Mouse (Mus musculus) heart, postnatal 14 days (tissue): ENCODE measurements around the gene Zfp185. TPM values are rescaled to one million over a fixed set of nuclear protein-coding genes. Genes with fewer than 3 reads are reported as not detected.
"Not testable (repeated sequence)": the region's sequence is repeated elsewhere in the genome, so short reads cannot be mapped to it uniquely, and the experiment has no call there.

Experiments used
- DNase-seq, 2 experiments: peaks; one replicate each; pipeline ENCODE4 v3.0.0; 2021 to 2022
- intact Hi-C: fragments of 180-260 bp; cut with DNase I; formaldehyde crosslinking; loops from one replicate; pipeline ENCODE4 v1.15.1; 2025
- microRNA-seq, 2 experiments: library from miRNA; unstranded; fragments of <30 nt; microRNA quantifications; one replicate each; pipeline ENCODE4 v1.2.0; 2021 to 2022
- total RNA-seq, 2 experiments: library from RNA; stranded (reverse); gene quantifications; 2 replicates each; pipeline ENCODE4 v1.2.3; 2021

The Zfp185 gene
- total RNA-seq, 2 experiments from 2014 or later = 1.8 to 2.1 TPM

DNA sequence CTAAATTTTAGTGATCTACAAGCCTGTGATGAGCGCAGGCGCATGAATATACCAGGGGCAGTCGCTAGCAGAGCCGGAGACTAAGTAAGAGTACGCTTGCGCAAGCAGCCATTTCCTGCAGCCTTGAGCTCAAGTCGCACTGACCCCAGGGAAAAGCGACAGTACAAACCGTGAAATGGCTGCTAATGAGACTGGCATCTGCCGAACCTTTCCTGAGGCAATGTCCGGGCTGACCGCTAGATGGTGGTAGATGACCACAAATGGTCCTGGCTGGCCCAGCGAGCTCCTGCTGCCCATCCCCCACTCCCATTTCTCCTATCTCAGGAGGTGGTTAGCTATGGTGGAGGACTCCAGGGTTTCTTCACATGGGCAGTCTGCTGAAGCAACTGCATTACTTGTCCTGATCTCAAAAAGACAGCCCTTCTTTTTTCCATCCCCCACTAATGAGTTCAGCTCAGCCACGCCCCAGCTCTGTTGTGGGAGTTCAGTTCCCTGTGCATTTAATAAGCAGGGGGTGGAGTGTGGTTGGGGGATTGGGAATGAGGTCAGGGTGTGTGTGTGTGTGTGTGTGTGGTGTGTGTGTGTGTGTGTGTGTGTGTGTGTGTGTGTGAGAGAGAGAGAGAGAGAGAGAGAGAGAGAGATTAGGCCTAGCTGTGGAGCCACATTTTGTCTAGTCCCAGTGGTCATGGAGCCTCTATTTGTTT is 66.9 kb downstream of the Zfp185 start:
- DNase-seq = peak; percentile 90 to 96
- intact Hi-C loops = loop anchor here (5.0 to 10.0 kb wide), 4 partner anchors 401 to 1358 kb away; partner anchors contain the start of gene Haus7

GRCm38 (mm10) chrX:73061528-73061927 is 74.4 kb downstream of the Zfp185 start:
- no peak for DNase-seq
- intact Hi-C loops = no loop called here

DNA sequence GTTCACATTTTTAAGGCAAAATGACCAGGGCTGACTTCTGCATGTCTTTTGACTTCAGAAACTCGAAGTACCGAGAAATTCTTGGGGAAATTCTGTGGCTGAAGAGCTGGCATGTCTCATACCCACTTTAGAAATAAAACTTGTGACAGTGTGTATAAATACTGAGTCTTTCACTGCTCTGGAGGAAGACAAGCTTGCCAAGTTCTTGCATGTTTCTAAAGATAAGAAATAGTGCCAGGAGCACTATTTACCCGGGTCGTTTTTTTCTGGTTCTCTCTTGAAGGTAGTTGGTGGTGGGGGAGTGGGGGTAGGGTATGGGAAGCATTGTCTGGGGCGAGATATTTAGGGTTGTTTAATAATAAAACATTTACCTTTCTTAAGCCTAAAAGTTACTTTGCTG is 75.2 kb downstream of the Zfp185 start:
- DNase-seq = no peak
- intact Hi-C loops = no loop called here

DNA sequence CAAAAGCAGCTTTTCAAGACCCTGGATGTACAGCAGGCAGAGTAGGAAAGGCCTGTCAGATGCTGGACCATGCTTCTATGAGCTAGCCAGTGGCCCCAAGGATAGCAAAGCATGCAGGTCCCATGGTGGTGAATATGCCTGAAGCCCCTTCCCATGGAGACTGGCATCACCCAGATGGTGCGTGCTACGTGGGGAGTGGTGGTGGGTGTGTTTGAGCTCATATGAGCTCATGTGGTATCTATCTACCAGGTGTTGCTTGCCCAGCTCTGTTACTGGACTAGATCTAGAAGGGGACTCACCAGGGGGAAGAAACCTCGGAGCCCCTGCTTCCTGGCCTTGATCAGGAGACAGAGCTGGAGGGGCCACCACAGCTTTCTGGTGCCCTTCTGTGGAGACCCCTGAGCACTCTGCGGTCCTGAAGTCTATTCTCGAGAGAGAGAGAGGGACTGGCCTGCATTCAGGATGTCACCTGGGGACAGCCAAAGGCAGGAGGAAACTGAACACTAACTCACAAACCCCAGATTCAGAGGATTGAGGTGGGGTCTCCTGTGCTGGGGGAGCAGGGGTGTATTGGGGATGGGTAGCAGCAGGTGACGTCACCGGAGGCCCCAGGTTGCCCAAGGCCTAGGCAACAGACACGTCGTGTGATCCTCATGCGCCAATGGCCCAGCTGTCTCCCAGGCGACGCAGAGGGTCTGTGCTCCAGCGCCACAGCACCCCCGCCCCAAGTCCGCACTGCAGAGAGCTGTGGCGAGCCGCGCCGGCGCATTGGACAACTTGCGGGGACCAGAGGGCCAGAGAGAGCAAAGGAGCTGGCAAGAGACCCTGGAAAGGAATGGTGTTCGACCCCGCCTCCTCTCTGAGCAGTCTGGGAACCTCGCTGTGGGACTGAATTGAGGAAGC is 76.6 kb downstream of the Zfp185 start:
- no peak for DNase-seq
- intact Hi-C loops = no loop called here

DNA sequence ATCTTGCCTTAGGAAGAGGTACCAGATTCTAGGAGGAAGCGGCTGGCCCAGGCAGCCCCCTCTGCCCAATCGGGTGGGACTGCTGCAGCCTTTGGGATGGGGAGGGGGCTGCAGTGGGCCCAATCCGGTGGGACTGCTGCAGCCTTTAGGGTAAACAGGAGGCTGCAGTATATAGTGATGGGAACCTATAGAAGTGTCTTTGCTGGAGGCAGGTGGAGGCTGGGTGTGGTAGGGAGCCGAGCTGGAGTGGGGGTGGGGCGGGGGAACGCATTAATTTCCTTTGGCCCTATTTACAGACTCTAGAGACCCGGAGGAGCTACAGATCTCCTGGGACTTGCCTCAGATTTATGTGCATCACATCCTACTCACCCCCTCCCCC is 77.3 kb downstream of the Zfp185 start, which contains the start of gene Pnma3:
Gene Pnma3, plus strand, starts transcription at position 373 of the 379 bp plus-strand sequence.
- intact Hi-C loops = no loop called here

DNA sequence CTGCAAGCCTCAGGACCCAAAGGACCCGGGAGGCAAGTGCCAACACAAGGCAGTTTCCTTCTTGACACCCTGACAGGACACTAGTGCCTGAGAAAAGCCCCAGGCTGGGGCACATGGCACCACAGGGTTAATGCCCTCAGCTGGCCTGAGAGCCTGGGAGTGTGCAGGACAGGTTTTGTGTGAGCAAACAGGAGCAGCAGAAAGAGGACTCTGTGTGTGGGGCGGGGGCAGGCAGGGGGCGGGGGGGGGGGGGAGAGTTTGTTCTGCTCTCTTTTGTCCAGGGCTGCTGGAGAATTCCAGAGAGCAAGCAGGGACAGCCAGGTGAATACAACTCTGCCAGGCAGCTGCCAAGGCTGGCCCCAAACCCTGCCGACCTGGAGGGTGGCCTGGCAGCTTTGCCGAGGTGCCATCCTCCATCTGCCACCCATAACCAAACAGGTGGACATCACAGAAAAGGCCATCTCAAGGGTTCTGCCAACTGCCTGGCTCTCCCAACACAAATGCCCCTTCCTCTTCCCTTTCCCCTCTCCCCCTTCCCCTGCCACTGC is 79.7 kb downstream of the Zfp185 start:
- DNase-seq, intact Hi-C loops: not testable (repeated sequence)

More for the DNA sequence above, 77.3 kb downstream of the Zfp185 start, which contains the start of gene Pnma3:
- DNase-seq = no peak

Small RNA genes within 50 kb of the gene (microRNA-seq; reads per million reads assigned to microRNA genes)
- gene Mir2137 = 0.48 to 0.54 reads per million in 2 experiments

Other genes with a start within 250 kb of the Zfp185 start
- under 1 TPM in 1 of 2 experiments, not detected in 1; 0.12 TPM for gene Gabrq, start 162.2 kb upstream of the Zfp185 start, total RNA-seq
- gene Cetn2, start 68.9 kb upstream of the Zfp185 start, total RNA-seq = 10 to 100 TPM; 26.4 to 33.1 TPM
- 1 to 10 TPM; 5.5 to 7.9 TPM for gene Nsdhl, start 68.8 kb upstream of the Zfp185 start, total RNA-seq
- under 1 TPM in 1 of 2 experiments, not detected in 1; 0.24 TPM for gene Pnma5, start 49.8 kb downstream of the Zfp185 start, total RNA-seq
- not detected for gene Pnma3, start 77.4 kb downstream of the Zfp185 start, total RNA-seq
- gene Xlr4a, start 95.1 kb downstream of the Zfp185 start, total RNA-seq = 1 to 10 TPM in 1 of 2 experiments, not detected in 1; 2.7 TPM
- gene Xlr3a, start 109.8 kb downstream of the Zfp185 start, total RNA-seq = 1 to 10 TPM in 1 of 2 experiments, not detected in 1; 1.1 TPM
- not detected for gene Gm14685, start 129.7 kb downstream of the Zfp185 start, total RNA-seq
- gene Xlr5b, start 161.5 kb downstream of the Zfp185 start, total RNA-seq = not detected
- gene DXBay18, start 162.1 kb downstream of the Zfp185 start, total RNA-seq = not detected
- not detected for gene Spin2d, start 189.7 kb downstream of the Zfp185 start, total RNA-seq
- gene Xlr3b, start 204.9 kb downstream of the Zfp185 start, total RNA-seq = 1 to 10 TPM in 1 of 2 experiments, under 1 TPM in 1; 0.19 to 3.5 TPM
- gene Xlr4b, start 227.0 kb downstream of the Zfp185 start, total RNA-seq = 1 to 10 TPM in 1 of 2 experiments, under 1 TPM in 1; 0.36 to 1.4 TPM
- gene F8a, start 241.0 kb downstream of the Zfp185 start, total RNA-seq = 1 to 10 TPM; 6.3 to 6.4 TPM